In genomic region chr2:102519956-102520355, GRCm38 (mm10) we compare ENCODE assay signal across 23 mouse cellular contexts. TPM values are rescaled to one million over a fixed set of nuclear protein-coding genes. Genes with fewer than 3 reads are reported as not detected.
"Had no signal": no experiment of that assay in that cellular context is flagged by ENCODE, and none has a peak within 500 bp of the region (broad histone marks: within the 10 kb centered on the region; RNA-seq: fewer than 3 reads in every experiment).

No protein-coding gene starts in this region.

- H3K4me3 ChIP-seq: heart, adult 2 months; heart, embryonic 12.5 days; hindbrain, embryonic 10.5 days; hindbrain, embryonic 12.5 days; intestine, embryonic 15.5 days; layer of hippocampus, adult 2 months; left cerebral cortex, adult 2 months; limb, embryonic 13.5 days; liver, embryonic 13.5 days had no signal

- H3K36me3 ChIP-seq: heart, embryonic 12.5 days; hindbrain, embryonic 10.5 days; hindbrain, embryonic 12.5 days; intestine, embryonic 15.5 days; limb, embryonic 13.5 days; liver, embryonic 13.5 days had no signal

- ATAC-seq: hindbrain, embryonic 16.5 days; inflammation-experienced regulatory T-cells, adult 6 months; intestine, embryonic 15.5 days; intestine, postnatal 0 days had no signal

- H3K4me1 ChIP-seq: heart, embryonic 12.5 days; hindbrain, embryonic 10.5 days; hindbrain, embryonic 12.5 days; intestine, embryonic 15.5 days; liver, embryonic 13.5 days had no signal

- H3K27me3 ChIP-seq: heart, embryonic 12.5 days; hindbrain, embryonic 12.5 days; intestine, embryonic 15.5 days; limb, embryonic 13.5 days; liver, embryonic 13.5 days had no signal

- H3K4me2 ChIP-seq: heart, embryonic 12.5 days; hindbrain, embryonic 12.5 days; hindbrain, embryonic 14.5 days; intestine, embryonic 15.5 days; limb, embryonic 13.5 days; liver, embryonic 11.5 days; liver, embryonic 13.5 days had no signal

- DNase-seq: gastrocnemius, postnatal 36 days; heart, adult 11 months; heart, adult 2 months; heart, postnatal 10 days; heart, postnatal 4 days; kidney, adult 18-20 months; kidney, adult 8-10 months; kidney, postnatal 10 days; kidney, postnatal 25 days; kidney, postnatal 4 days; liver, embryonic 13.5 days had no signal

- H3K27ac ChIP-seq: heart, adult 2 months; hindbrain, embryonic 10.5 days; hindbrain, embryonic 12.5 days; hindbrain, embryonic 14.5 days; intestine, embryonic 15.5 days; layer of hippocampus, adult 2 months; left cerebral cortex, adult 2 months; limb, embryonic 13.5 days; liver, embryonic 13.5 days had no signal

- H3K9ac ChIP-seq: heart, embryonic 12.5 days; hindbrain, embryonic 12.5 days; hindbrain, embryonic 14.5 days; intestine, embryonic 15.5 days; limb, embryonic 13.5 days; liver, embryonic 13.5 days had no signal

- H3K9me3 ChIP-seq: heart, embryonic 12.5 days; hindbrain, embryonic 10.5 days; hindbrain, embryonic 12.5 days; intestine, embryonic 15.5 days; liver, embryonic 13.5 days had no signal

RNA-seq across cellular contexts. Expression of gene Pamr1, which starts 29.9 kb away (rescaled TPM):
- polyA plus RNA-seq: inflammation-experienced regulatory T-cells, adult 6 months had no signal
